Mouse (Mus musculus) kidney, adult 2 months (tissue): Measurements from ENCODE around the gene Msi1. TPM values are rescaled to one million over a fixed set of nuclear protein-coding genes. Genes with fewer than 3 reads are reported as not detected.
A peak's percentile ranks its signal among the peaks of the same experiment; 100 is the strongest.
"Not testable (repeated sequence)": the region's sequence is repeated elsewhere in the genome, so short reads cannot be mapped to it uniquely, and the experiment has no call there.

Experiments used
- DNase-seq: peaks from one replicate; pipeline ENCODE4 v3.0.0; 2021
- H3K27ac ChIP-seq: fragments of 200-500 bp; 2 replicates; pipeline ENCODE4 v1.5.1; 2012; ENCODE audit warnings: low read depth, low read length, control low read depth, inconsistent platforms; ENCODE audit not compliant: insufficient read depth
- H3K27me3 ChIP-seq: fragments of 200-500 bp; replicated peaks from 2 replicates; pipeline ENCODE4 v1.6.1; 2012; ENCODE audit warnings: mild to moderate bottlenecking, moderate library complexity, low read length, inconsistent platforms; ENCODE audit not compliant: control insufficient read depth, insufficient read depth
- H3K36me3 ChIP-seq: fragments of 200-500 bp; 2 replicates; pipeline ENCODE4 v1.6.1; 2012; ENCODE audit warnings: mild to moderate bottlenecking, moderate library complexity, low read length, inconsistent platforms; ENCODE audit not compliant: control insufficient read depth, insufficient read depth
- H3K4me1 ChIP-seq: fragments of 200-500 bp; 2 replicates; pipeline ENCODE4 v1.6.1; 2011; ENCODE audit warnings: low read length; ENCODE audit not compliant: control insufficient read depth, insufficient read depth
- H3K4me3 ChIP-seq: fragments of 200-500 bp; 2 replicates; pipeline ENCODE4 v1.5.1; 2011; ENCODE audit warnings: mild to moderate bottlenecking, low read depth, low read length, control low read depth; ENCODE audit not compliant: insufficient read depth
- CTCF ChIP-seq: fragments of 200-500 bp; conservative IDR thresholded peaks from 2 replicates; pipeline ENCODE4 v1.5.1; 2011; ENCODE audit warnings: low read depth, mild to moderate bottlenecking, control low read depth, low read length, moderate library complexity, mixed read lengths; ENCODE audit not compliant: insufficient read depth, insufficient read length
- POLR2A ChIP-seq: fragments of 200-500 bp; IDR thresholded peaks from one replicate; pipeline ENCODE4 v1.6.1; 2011; ENCODE audit warnings: low read depth, low read length, control low read depth
- WGBS: fragments of 180-500 bp; shearing (Covaris S2); methylation state at CpG from one replicate; pipeline ENCODE4 v1.1.7; 2018; 5-methylcytosine and 5-hydroxymethylcytosine counted together
- polyA plus RNA-seq: library from polyadenylated mRNA; depleted of rRNA; stranded (reverse); fragments of >200 nt; gene quantifications from 2 replicates; pipeline ENCODE4 v1.2.3, GENCODE M21; 2012; rRNA removed

The Msi1 gene
- polyA plus RNA-seq, 1 experiment, result 2.0 TPM

DNA sequence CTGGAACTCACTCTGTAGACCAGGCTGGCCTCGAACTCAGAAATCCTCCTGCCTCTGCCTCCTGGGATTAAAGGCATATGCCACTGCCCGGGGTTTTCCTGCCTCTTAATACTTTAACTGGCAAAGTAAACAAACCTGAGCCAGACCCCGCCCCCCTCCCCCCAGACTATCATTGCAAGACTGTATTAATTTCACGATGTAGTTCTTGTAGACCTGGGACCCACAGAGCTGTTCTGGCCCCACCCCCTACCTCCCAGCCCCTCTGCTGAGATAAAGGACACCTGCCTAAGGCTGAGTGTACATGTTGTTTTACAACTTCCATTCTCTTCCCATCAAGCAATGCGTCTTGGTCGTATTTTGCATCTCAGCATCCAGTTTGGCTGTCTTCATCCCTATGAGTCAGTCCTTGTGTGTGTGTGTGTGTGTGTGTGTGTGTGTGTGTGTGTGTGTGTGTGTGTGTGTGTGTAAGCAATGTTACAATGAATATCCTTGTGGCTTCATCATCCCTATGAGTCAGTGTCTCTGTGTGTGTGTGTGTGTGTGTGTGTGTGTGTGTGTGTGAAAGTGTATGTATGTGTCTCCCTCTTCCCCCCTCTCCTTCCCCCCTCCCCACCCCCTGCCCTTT, 63.4 kb downstream of the Msi1 start:
- DNase-seq, result no peak
- TF ChIP-seq CTCF (no peak), POLR2A (no peak)
- H3K4me1 ChIP-seq, result peaks cover 5% of the 10 kb centered on the region; the same call in 1 of the 2 replicates
- no peak overlapping the region for H3K4me3 ChIP-seq
- H3K27ac ChIP-seq, result no peak overlapping the region
- no peaks in the 10 kb centered on the region for H3K36me3 ChIP-seq
- H3K27me3 ChIP-seq, result no peaks in the 10 kb centered on the region
- 74% methylated on average over 6 of the region's 6 CpGs for WGBS

DNA sequence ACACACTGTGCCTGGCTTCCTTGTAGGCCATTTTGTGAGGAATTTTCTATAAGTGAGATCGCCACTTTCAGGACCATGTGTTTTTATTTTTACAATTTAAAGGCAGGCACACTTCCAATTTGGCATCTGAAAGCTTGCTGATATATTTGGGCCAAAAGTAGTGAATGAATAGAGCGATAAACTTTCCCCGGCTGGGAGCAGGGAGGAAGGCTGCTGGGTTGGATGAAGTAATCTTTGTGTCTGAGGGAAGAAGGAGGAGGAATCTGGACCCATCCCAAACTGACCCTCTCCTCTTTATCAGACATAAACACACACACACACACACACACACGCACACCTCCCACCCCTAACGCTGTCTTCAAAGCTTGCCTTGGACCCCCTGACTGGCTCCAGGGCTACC, 64.0 kb downstream of the Msi1 start:
- no peak for DNase-seq
- WGBS, result 71% methylated on average over 5 of the region's 5 CpGs
- Histone ChIP-seq H3K27ac (no peak overlapping the region), H3K36me3 (no peaks in the 10 kb centered on the region), H3K27me3 (no peaks in the 10 kb centered on the region), H3K4me3 (no peak overlapping the region), H3K4me1 (peaks cover 5% of the 10 kb centered on the region; the same call in 1 of the 2 replicates)
- TF ChIP-seq CTCF, result no peak
- no peak for TF ChIP-seq POLR2A

DNA sequence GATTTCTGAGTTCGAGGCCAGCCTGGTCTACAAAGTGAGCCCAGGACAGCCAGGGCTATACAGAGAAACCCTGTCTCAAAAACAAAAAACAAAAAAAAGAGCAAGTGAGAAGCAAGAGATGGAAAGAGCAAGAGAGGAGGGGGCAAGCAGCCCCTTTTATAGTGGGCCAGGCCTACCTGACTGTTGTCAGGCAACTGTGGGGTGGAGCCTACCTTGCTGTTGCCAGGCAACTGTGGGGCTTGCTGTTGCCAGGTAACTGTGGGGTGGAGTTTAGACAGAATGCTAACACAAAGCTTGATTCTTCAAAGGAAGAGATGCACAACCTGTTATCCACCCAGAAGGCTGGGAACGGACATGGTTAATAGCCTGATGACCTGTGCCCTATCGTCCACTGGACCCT, 66.2 kb downstream of the Msi1 start:
- H3K4me1 ChIP-seq, H3K4me3 ChIP-seq, H3K27ac ChIP-seq, H3K36me3 ChIP-seq, H3K27me3 ChIP-seq, DNase-seq: not testable (repeated sequence)
- WGBS, result 90% methylated on average over 3 of the region's 3 CpGs

DNA sequence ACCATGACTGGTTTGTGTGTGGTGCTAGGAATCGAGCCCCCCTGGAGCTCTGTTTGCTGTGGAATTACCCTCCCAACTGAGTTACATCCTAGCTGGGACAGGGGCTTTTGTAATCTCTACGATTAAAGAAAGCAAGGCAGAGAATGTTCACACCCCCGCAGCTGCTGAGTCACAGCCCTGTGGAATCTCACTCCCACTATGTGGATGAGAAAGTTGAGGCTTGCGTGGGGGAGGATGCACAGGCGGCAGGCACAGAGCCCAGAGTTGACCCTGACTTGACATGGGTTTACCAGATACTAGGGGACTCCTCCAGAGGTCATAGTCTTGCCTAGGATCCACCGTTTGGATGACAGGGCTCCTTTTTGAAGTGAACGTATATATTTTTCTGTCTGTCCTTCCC, 67.6 kb downstream of the Msi1 start:
- no peak overlapping the region for H3K27ac ChIP-seq
- TF ChIP-seq POLR2A (no peak), CTCF (no peak)
- WGBS, result 79% methylated on average over 7 of the region's 7 CpGs
- H3K27me3 ChIP-seq, result no peaks in the 10 kb centered on the region
- no peak overlapping the region for H3K4me3 ChIP-seq
- H3K36me3 ChIP-seq, result no peaks in the 10 kb centered on the region
- H3K4me1 ChIP-seq, result peaks cover 6% of the 10 kb centered on the region; the same call in 1 of the 2 replicates
- no peak for DNase-seq

DNA sequence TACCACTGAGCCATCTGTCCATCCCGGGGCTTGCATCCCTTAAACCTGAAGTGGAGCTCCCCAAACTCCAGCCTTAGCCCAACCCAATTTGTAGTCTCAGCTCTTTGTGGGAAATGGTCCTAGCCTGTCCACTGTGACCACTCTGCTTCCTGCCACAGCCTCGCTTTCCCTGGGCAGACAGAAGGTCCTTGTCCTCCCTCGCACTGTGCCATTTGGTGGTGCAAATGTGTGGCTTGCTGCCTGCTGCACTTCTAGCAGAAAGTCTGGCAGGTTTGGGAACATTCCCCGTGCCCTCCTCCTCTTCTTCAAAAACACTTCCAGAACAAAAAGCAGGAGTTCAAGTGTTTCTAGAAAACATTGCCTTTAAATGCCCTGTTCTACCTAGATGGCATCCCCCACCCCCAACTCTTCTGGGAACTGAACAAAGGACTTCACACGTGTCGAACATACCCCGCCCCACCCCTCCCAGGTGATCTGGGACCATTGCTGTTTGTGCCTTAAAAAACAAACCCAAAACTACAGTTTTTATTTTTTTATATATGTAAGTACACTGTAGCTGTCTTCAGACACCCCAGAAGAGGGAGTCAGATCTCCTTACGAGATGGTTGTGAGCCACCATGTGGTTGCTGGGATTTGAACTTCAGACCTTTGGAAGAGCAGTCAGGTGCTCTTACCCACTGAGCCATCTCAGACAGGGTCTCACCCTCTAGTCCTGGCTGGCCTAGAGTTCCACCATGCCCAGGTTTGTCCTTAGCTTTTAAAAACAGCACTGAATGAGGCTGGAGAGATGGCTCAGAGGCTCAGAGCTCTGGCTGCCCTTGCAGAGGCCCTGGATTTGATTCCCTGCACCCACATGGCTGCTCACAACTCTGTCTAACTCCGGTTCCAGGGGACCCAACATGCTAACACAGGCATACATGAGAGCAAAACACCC, 69.2 kb downstream of the Msi1 start:
- DNase-seq, result no peak
- TF ChIP-seq POLR2A (no peak), CTCF (no peak)
- H3K4me1 ChIP-seq, result peaks cover 6% of the 10 kb centered on the region; the same call in 1 of the 2 replicates
- H3K4me3 ChIP-seq, result no peak overlapping the region
- H3K36me3 ChIP-seq, result no peaks in the 10 kb centered on the region
- no peaks in the 10 kb centered on the region for H3K27me3 ChIP-seq
- no peak overlapping the region for H3K27ac ChIP-seq
- 65% methylated on average over 9 of the region's 9 CpGs for WGBS

DNA sequence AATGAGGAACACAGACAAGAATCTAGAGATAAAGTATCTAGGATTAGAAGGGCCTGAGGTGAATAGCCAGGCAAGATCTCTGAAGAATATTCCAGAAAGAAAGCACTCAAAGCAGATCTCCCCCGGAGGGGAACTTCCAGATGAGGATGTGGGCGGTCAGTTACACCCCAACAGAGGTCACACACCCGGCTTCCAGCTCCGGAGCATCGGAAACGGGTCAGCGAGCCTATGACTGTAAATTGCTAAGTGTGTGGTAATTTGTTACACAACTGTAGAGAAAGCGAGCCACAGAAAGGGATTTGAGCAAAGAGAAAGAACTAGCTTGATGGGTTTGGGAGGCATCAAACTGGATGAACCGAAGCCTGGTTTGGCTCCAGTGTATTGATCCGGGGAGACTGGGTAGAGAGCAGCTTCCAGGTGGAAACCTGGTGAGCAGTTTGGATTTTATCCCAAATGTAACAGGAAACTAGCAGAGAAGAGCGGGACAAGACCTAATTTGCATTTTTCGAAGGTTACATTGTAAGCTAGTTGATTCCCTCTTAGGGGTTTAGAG, 71.1 kb downstream of the Msi1 start:
- peak; percentile 72 for DNase-seq
- Histone ChIP-seq H3K27ac (peak overlapping the region; percentile 39; the same call in 1 of the 2 replicates), H3K27me3 (no peaks in the 10 kb centered on the region), H3K4me1 (peaks cover 6% of the 10 kb centered on the region; the same call in 1 of the 2 replicates), H3K4me3 (no peak overlapping the region), H3K36me3 (no peaks in the 10 kb centered on the region)
- TF ChIP-seq CTCF, result no peak
- TF ChIP-seq POLR2A, result no peak
- 24% methylated on average over 12 of the region's 12 CpGs for WGBS

DNA sequence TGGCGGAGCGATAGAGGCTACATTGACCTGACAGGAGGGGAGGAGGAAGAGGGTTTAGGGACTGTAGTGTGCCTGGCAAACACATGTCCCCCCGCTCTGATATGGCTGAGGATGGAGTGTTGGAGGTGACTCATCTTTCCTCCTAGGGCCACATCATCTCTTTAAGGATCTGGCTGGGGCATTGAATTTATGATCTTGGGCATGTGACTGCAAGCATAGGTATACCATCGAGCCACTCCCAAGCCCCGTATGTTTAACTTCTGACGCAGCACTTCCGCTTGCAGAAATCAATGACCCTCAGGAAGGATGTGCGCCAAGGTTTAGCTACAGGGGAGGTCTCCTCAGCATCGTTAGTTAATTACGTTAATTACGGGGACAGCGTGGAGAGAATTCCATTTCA, 73.6 kb downstream of the Msi1 start:
- Histone ChIP-seq H3K4me1 (peaks cover 6% of the 10 kb centered on the region; the same call in 1 of the 2 replicates), H3K36me3 (no peaks in the 10 kb centered on the region), H3K4me3 (no peak overlapping the region), H3K27me3 (no peaks in the 10 kb centered on the region), H3K27ac (no peak overlapping the region)
- DNase-seq, result no peak
- TF ChIP-seq CTCF, result no peak
- TF ChIP-seq POLR2A, result no peak
- 44% methylated on average over 12 of the region's 12 CpGs for WGBS

Other genes with a start within 250 kb of the Msi1 start
- gene Cabp1, start 235.2 kb upstream of the Msi1 start, polyA plus RNA-seq, result 1.7 and 2.6 TPM in 2 replicates
- gene Pop5, start 193.8 kb upstream of the Msi1 start, polyA plus RNA-seq, result 132 and 160 TPM in 2 replicates
- gene Rnf10, start 156.7 kb upstream of the Msi1 start, polyA plus RNA-seq, result 129 and 144 TPM in 2 replicates
- gene Coq5, start 149.9 kb upstream of the Msi1 start, polyA plus RNA-seq, result 19.5 and 25.1 TPM in 2 replicates
- gene Dynll1, start 128.6 kb upstream of the Msi1 start, polyA plus RNA-seq, result 108 and 129 TPM in 2 replicates
- gene Srsf9, start 102.4 kb upstream of the Msi1 start, polyA plus RNA-seq, result 39.2 and 44.8 TPM in 2 replicates
- gene Gatc, start 88.4 kb upstream of the Msi1 start, polyA plus RNA-seq, result 12.1 and 16.0 TPM in 2 replicates
- 15.9 and 20.1 TPM in 2 replicates for gene Triap1, start 88.4 kb upstream of the Msi1 start, polyA plus RNA-seq
- gene Cox6a1, start 80.6 kb upstream of the Msi1 start, polyA plus RNA-seq, result 4,626 and 5,972 TPM in 2 replicates
- 0.74 TPM in 1 of 2 replicates, not detected in the other for gene Pla2g1b, start 36.7 kb downstream of the Msi1 start, polyA plus RNA-seq
- 34.0 and 49.3 TPM in 2 replicates for gene Sirt4, start 55.1 kb downstream of the Msi1 start, polyA plus RNA-seq
- gene Pxn, start 77.1 kb downstream of the Msi1 start, polyA plus RNA-seq, result 101 and 122 TPM in 2 replicates
- gene Rplp0, start 129.9 kb downstream of the Msi1 start, polyA plus RNA-seq, result 1,267 and 1,337 TPM in 2 replicates
- 42.2 and 45.4 TPM in 2 replicates for gene Gcn1l1, start 135.7 kb downstream of the Msi1 start, polyA plus RNA-seq
- 50.3 and 52.5 TPM in 2 replicates for gene Rab35, start 202.3 kb downstream of the Msi1 start, polyA plus RNA-seq